Mouse (Mus musculus) ovary, postnatal 10 days (tissue): ENCODE data around the gene Wwox.

Source experiments
- DNase-seq: peaks from one replicate; pipeline ENCODE4 v3.0.0; 2022; ENCODE audit warnings: low spot score

Wwox gene

GRCm38 (mm10) chr8:115237596-115237995 is 798.1 kb downstream of the Wwox start:
- DNase-seq = no peak

- no peak for DNase-seq
These were observed 804.1 kb downstream of the Wwox start for GRCm38 (mm10) chr8:115243465-115244027.

- no peak for DNase-seq
These were observed 810.4 kb downstream of the Wwox start for GRCm38 (mm10) chr8:115249688-115250366.

GRCm38 (mm10) chr8:115255550-115255949 is 816.1 kb downstream of the Wwox start:
- DNase-seq = no peak

- no peak for DNase-seq
These were observed 818.0 kb downstream of the Wwox start for GRCm38 (mm10) chr8:115257417-115257816.

- DNase-seq = no peak
These were observed 820.4 kb downstream of the Wwox start for GRCm38 (mm10) chr8:115259806-115260205.

- DNase-seq = no peak
These were observed 827.7 kb downstream of the Wwox start for GRCm38 (mm10) chr8:115267196-115267595.

GRCm38 (mm10) chr8:115269601-115270000 is 830.1 kb downstream of the Wwox start:
- no peak for DNase-seq

GRCm38 (mm10) chr8:115273976-115274375 is 834.5 kb downstream of the Wwox start:
- DNase-seq = no peak

GRCm38 (mm10) chr8:115276281-115276680 is 836.8 kb downstream of the Wwox start:
- no peak for DNase-seq

- no peak for DNase-seq
These were observed 838.8 kb downstream of the Wwox start for GRCm38 (mm10) chr8:115278291-115278690.

GRCm38 (mm10) chr8:115290224-115290623 is 850.8 kb downstream of the Wwox start:
- DNase-seq = no peak

GRCm38 (mm10) chr8:115296760-115297159 is 857.3 kb downstream of the Wwox start:
- DNase-seq = no peak

- no peak for DNase-seq
These were observed 863.0 kb downstream of the Wwox start for GRCm38 (mm10) chr8:115302484-115302883.

GRCm38 (mm10) chr8:115307412-115307811 is 868.0 kb downstream of the Wwox start:
- no peak for DNase-seq

- DNase-seq = no peak
These were observed 871.5 kb downstream of the Wwox start for GRCm38 (mm10) chr8:115311003-115311402.

GRCm38 (mm10) chr8:115312371-115312770 is 872.9 kb downstream of the Wwox start:
- DNase-seq = no peak

GRCm38 (mm10) chr8:115322501-115322900 is 883.0 kb downstream of the Wwox start:
- no peak for DNase-seq

GRCm38 (mm10) chr8:115330671-115331070 is 891.2 kb downstream of the Wwox start:
- DNase-seq = no peak

- no peak for DNase-seq
These were observed 894.5 kb downstream of the Wwox start for GRCm38 (mm10) chr8:115333972-115334371.

GRCm38 (mm10) chr8:115336361-115336760 is 896.9 kb downstream of the Wwox start:
- no peak for DNase-seq

- no peak for DNase-seq
These were observed 909.2 kb downstream of the Wwox start for GRCm38 (mm10) chr8:115348704-115349103.

GRCm38 (mm10) chr8:115350707-115351106 is 911.3 kb downstream of the Wwox start:
- no peak for DNase-seq
